Mouse (Mus musculus) ES-Bruce4 (cell line): ENCODE results near the gene Fer.

Experiments used
- CTCF ChIP-seq: IDR thresholded peaks from one replicate; pipeline ENCODE4 v1.8.1; 2011; ENCODE audit warnings: low read depth, low read length
- EP300 ChIP-seq: IDR thresholded peaks from 2 replicates; pipeline ENCODE4 v1.6.1; 2011; ENCODE audit warnings: low read depth, low read length; ENCODE audit not compliant: insufficient read depth
- POLR2A ChIP-seq: IDR thresholded peaks from one replicate; pipeline ENCODE4 v1.8.1; 2011; ENCODE audit warnings: low read length; ENCODE audit not compliant: insufficient read depth

- TF ChIP-seq CTCF (no peak), POLR2A (no peak), EP300 (no peak)
Measured at GRCm38 (mm10) chr17:63895829-63896228, 33.0 kb downstream of the Fer start.
